Mouse (Mus musculus) thymus, postnatal 14 days (tissue): ENCODE data around the gene Olfr462.

Experiments
- DNase-seq: peaks from one replicate; pipeline ENCODE4 v3.0.0; 2021

Olfr462 gene

DNA sequence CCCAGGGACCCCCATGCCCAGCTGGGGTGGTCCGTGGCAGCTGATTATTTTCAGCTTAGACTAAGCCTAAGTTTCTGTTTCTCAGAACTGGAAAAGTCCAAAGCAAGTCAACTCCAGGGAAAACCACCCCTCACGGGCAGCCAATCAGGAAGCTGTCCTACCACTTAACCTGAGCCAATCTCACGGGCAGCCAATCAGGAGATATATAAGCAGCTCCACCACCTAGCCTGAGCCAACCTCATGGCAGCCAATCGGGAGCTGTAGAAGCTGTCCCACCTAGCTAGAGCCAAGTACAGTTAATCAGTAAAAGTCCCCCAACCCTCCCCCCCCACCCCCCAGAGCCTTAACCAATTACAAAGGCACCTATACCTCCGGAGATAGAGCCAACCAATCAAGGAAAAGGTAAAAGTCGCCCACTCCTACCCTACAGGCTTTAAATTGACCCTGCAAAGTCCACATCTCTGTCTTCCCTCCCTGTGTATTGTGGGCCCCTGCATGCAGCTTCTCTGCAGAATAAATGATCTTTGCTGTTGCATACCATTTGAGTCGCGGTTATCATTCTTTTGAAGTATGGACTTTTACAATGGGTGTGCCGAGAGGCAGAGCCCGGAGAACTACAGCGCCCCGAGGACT lies 45.0 kb downstream of the Olfr462 start:
- no peak for DNase-seq

DNA sequence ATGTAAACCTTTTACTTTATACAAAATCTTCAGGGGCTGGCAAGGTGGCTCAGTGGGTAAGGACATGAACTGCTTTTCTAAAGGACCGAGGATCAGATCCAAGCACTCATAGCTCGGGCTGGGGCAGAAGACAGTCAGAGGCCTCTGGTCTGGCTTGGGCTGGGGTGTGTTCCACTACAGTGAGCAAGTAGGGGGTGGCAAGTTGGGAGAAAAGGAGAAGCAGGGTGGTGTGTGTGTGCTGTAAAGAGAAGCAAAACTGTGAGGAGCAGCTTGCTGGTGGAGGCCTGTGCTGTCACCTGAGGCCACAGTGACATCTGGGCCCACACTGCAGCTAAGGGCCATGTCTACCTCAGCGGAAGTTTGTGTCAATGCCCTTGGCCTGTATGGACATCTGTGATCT lies 50.6 kb downstream of the Olfr462 start:
- no peak for DNase-seq

GRCm38 (mm10) chr11:87840676-87841075 lies 51.4 kb downstream of the Olfr462 start:
- no peak for DNase-seq
